In genomic region chr9:83679626-83680025, GRCm38 (mm10) we compare ENCODE assay signal across 11 mouse cellular contexts.
"Had no signal": no experiment of that assay in that cellular context is flagged by ENCODE, and none has a peak within 500 bp of the region (broad histone marks: within the 10 kb centered on the region; RNA-seq: fewer than 3 reads in every experiment).

No protein-coding gene starts in this region.

- ATAC-seq: intestine, embryonic 16.5 days; liver, postnatal 0 days; lung, postnatal 0 days had no signal

- H3K4me3 ChIP-seq: left cerebral cortex, adult 2 months had no signal

- DNase-seq: layer of hippocampus, postnatal 36 days; liver, postnatal 0 days; lung, embryonic 14.5 days; midbrain, embryonic 14.5 days; thymus, postnatal 25 days had no signal

- H3K9ac ChIP-seq: liver, embryonic 14.5 days; liver, postnatal 0 days; lung, embryonic 14.5 days had no signal

- H3K27ac ChIP-seq: kidney, postnatal 0 days; left cerebral cortex, adult 2 months; liver, embryonic 14.5 days; macrophage had no signal

- H3K4me2 ChIP-seq: lung, embryonic 14.5 days had no signal
